Mouse (Mus musculus) C2C12 (cell line): ENCODE data around the gene Bcl3.

Source experiments
- CEBPB ChIP-seq: IDR thresholded peaks from one replicate; pipeline ENCODE4 v1.6.1; 2011; ENCODE audit warnings: low read depth, mild to moderate bottlenecking, control low read depth, moderate library complexity
- CTCF ChIP-seq: IDR thresholded peaks from one replicate; pipeline ENCODE4 v1.5.1; 2011; ENCODE audit not compliant: control insufficient read depth, insufficient read depth, insufficient read length
- FOSL1 ChIP-seq: IDR thresholded peaks from one replicate; pipeline ENCODE4 v1.8.0; 2011; ENCODE audit warnings: mild to moderate bottlenecking, low read length; ENCODE audit not compliant: poor library complexity, insufficient read depth, severe bottlenecking
- MAX ChIP-seq: IDR thresholded peaks from one replicate; pipeline ENCODE4 v1.6.1; 2011; ENCODE audit warnings: mild to moderate bottlenecking, control low read depth
- MYOD1 ChIP-seq: IDR thresholded peaks from one replicate; pipeline ENCODE4 v1.6.1; 2011; ENCODE audit warnings: low read depth; ENCODE audit not compliant: control insufficient read depth, insufficient read length
- MYOG ChIP-seq: IDR thresholded peaks from one replicate; pipeline ENCODE4 v1.6.1; 2011; ENCODE audit not compliant: control insufficient read depth, insufficient read length; ENCODE audit errors: extremely low read depth
- USF1 ChIP-seq: IDR thresholded peaks from one replicate; pipeline ENCODE4 v1.6.1; 2011; ENCODE audit warnings: low read depth, mild to moderate bottlenecking, control low read depth, moderate library complexity

DNA sequence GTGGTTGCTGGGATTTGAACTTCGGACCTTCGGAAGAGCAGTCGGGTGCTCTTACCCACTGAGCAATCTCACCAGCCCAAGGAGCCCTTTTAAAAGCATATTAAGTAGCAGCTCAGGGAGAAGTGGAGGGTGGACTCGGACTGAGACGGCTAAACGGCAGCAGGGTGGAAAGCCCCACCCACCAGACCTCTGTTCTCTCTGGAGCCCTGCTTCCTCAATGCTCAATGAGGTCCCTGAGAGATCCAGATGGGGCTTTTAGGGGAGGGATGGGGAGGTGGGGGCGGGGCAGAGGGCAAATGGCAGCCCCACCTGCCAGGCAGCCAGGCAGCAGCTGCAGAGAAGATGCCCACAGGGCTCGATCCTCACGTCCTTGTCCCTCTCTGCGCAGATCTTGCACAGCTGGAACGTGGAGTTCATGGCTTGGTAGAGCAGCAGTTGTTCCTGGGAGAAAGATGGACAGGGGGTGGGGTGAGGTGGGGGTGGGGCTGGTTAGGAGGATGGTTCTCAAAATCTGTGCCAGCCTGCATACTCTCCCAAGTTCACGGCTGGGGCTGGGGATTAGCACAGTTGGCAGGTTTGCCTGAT lies 36.6 kb downstream of the Bcl3 start:
- TF ChIP-seq MYOG (no peak), CTCF (no peak), FOSL1 (no peak), CEBPB (no peak), MAX (no peak), MYOD1 (no peak), USF1 (no peak)
